Mouse (Mus musculus) limb, embryonic 14.5 days (tissue): ENCODE data around the gene Cep95. TPM values are rescaled to one million over a fixed set of nuclear protein-coding genes. Genes with fewer than 3 reads are reported as not detected.

ENCODE experiments used
- ATAC-seq: fragments of 200-750 bp; cut with Nextera tagmentation; 2 replicates; pipeline ENCODE4 v1.8.0; 2017; ENCODE audit warnings: low read depth, moderate number of reproducible peaks, moderate TSS enrichment; ENCODE audit not compliant: low FRiP score
- DNase-seq: peaks from one replicate; pipeline ENCODE4 v3.0.0-alpha.2; 2015; ENCODE audit warnings: low spot score
- H3K27ac ChIP-seq: fragments of 300-500 bp; sonication (generic); replicated peaks from 2 replicates; pipeline ENCODE4 v1.5.1; 2014; ENCODE audit warnings: low read depth, mild to moderate bottlenecking, low read length, moderate library complexity, mixed read lengths
- H3K27me3 ChIP-seq: fragments of 300-500 bp; sonication (generic); 2 replicates; pipeline ENCODE4 v1.6.1; 2014; ENCODE audit warnings: low read length, mixed read lengths; ENCODE audit not compliant: control insufficient read depth, insufficient read depth
- H3K36me3 ChIP-seq: fragments of 300-500 bp; sonication (generic); 2 replicates; pipeline ENCODE4 v1.6.1; 2014; ENCODE audit warnings: mild to moderate bottlenecking, low read length, moderate library complexity, mixed read lengths; ENCODE audit not compliant: control insufficient read depth, insufficient read depth
- H3K4me1 ChIP-seq: fragments of 300-500 bp; sonication (generic); 2 replicates; pipeline ENCODE4 v1.6.1; 2014; ENCODE audit warnings: antibody characterized with exemption, low read length, mixed read lengths; ENCODE audit not compliant: control insufficient read depth, insufficient read depth
- H3K4me2 ChIP-seq: fragments of 300-500 bp; sonication (generic); replicated peaks from 2 replicates; pipeline ENCODE4 v1.6.1; 2014; ENCODE audit warnings: low read depth, mild to moderate bottlenecking, low read length, moderate library complexity; ENCODE audit not compliant: severe bottlenecking
- H3K4me3 ChIP-seq: fragments of 300-500 bp; sonication (generic); replicated peaks from 2 replicates; pipeline ENCODE4 v1.5.1; 2014; ENCODE audit warnings: low read length
- H3K9ac ChIP-seq: fragments of 300-500 bp; sonication (generic); 2 replicates; pipeline ENCODE4 v1.6.1; 2014; ENCODE audit warnings: mild to moderate bottlenecking, low read depth, low read length, moderate library complexity; ENCODE audit not compliant: severe bottlenecking
- H3K9me3 ChIP-seq: fragments of 300-500 bp; sonication (generic); 2 replicates; pipeline ENCODE4 v1.6.1; 2016; ENCODE audit warnings: low read length; ENCODE audit not compliant: control insufficient read depth
- POLR2A ChIP-seq: fragments of 200-500 bp; IDR thresholded peaks from 2 replicates; pipeline ENCODE4 v1.8.0; 2012; ENCODE audit warnings: inconsistent platforms, mild to moderate bottlenecking, moderate library complexity, borderline replicate concordance; ENCODE audit not compliant: insufficient read depth, insufficient read length; ENCODE audit errors: extremely low read depth
- WGBS: fragments of 180-500 bp; shearing (Covaris S2); extraction: QIAGEN DNeasy Blood & Tissue Kit; methylation state at CpG from one replicate; pipeline ENCODE4 v1.1.7; 2014; 5-methylcytosine and 5-hydroxymethylcytosine counted together
- polyA plus RNA-seq, 2 experiments: library from polyadenylated mRNA; depleted of rRNA in 1 of 2; stranded (reverse) in 1 of 2; unstranded in 1 of 2; fragments of >200 nt; fragmentation: Nextera tagmentation in 1 of 2; extraction: Ambion mirVana in 1 of 2; gene quantifications; 2 replicates each; pipeline versions ENCODE4 v1.2.1 to v1.2.3; 2012 to 2014

Gene Cep95
- polyA plus RNA-seq, 2 experiments: 16.1 to 32.6 TPM

GRCm38 (mm10) chr11:106782841-106783764 lies 5.9 kb upstream of the Cep95 start:
- DNase-seq: no peak
- no peak overlapping the region for H3K27ac ChIP-seq
- ATAC-seq: no peak
- no peaks in the 10 kb centered on the region for H3K27me3 ChIP-seq
- 77% methylated on average over 9 of the region's 9 CpGs for WGBS
- H3K36me3 ChIP-seq: peaks cover 73% of the 10 kb centered on the region
- no peak overlapping the region for H3K4me2 ChIP-seq
- no peak for TF ChIP-seq POLR2A
- H3K4me3 ChIP-seq: no peak overlapping the region
- no peak overlapping the region for H3K9ac ChIP-seq
- H3K4me1 ChIP-seq: peaks cover 13% of the 10 kb centered on the region
- H3K9me3 ChIP-seq: no peaks in the 10 kb centered on the region

- WGBS: 85% methylated on average over 2 of the region's 2 CpGs
- no peak for DNase-seq
- ATAC-seq: no peak
- Histone ChIP-seq H3K9me3 (no peaks in the 10 kb centered on the region), H3K4me2 (no peak overlapping the region), H3K4me1 (peaks cover 13% of the 10 kb centered on the region), H3K27ac (no peak overlapping the region), H3K4me3 (no peak overlapping the region), H3K9ac (no peak overlapping the region), H3K27me3 (no peaks in the 10 kb centered on the region), H3K36me3 (peaks cover 73% of the 10 kb centered on the region)
- TF ChIP-seq POLR2A: no peak
These were observed 4.6 kb upstream of the Cep95 start for GRCm38 (mm10) chr11:106784476-106784875.

DNA sequence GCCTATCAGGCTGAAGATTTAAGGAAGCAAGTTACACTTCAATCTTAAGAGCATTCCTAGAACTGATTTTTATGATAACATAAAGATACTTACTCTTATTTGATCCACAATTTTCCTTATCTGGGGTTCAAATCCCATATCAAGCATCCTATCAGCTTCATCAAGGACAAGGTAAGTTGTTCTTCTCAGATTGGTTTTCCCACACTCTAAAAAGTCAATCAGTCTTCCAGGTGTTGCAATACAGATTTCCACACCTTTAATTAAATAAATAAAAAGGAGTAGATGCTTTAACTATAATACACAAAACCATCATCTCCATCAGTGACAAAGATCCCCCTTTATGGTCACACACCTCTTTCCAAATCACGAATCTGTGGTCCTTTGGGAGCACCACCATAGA lies 4.0 kb upstream of the Cep95 start:
- WGBS: 76% methylated on average over 1 of the region's 1 CpGs
- no peak overlapping the region for H3K27ac ChIP-seq
- H3K27me3 ChIP-seq: no peaks in the 10 kb centered on the region
- no peak for DNase-seq
- no peak overlapping the region for H3K9ac ChIP-seq
- ATAC-seq: no peak
- H3K4me3 ChIP-seq: peak overlapping the region; percentile 95; the same call in 1 of the 2 replicates
- no peaks in the 10 kb centered on the region for H3K9me3 ChIP-seq
- H3K36me3 ChIP-seq: peaks cover 68% of the 10 kb centered on the region
- no peak overlapping the region for H3K4me2 ChIP-seq
- no peak for TF ChIP-seq POLR2A
- H3K4me1 ChIP-seq: peaks cover 13% of the 10 kb centered on the region

- peak overlapping the region; percentile 58 for H3K4me2 ChIP-seq
- peak overlapping the region; percentile 95 for H3K4me3 ChIP-seq
- H3K9me3 ChIP-seq: no peaks in the 10 kb centered on the region
- H3K27me3 ChIP-seq: no peaks in the 10 kb centered on the region
- DNase-seq (peak; percentile 93), ATAC-seq (peak; percentile 34; the same call in 1 of the 2 replicates)
- H3K36me3 ChIP-seq: peaks cover 49% of the 10 kb centered on the region
- H3K27ac ChIP-seq: peak overlapping the region; percentile 99
- H3K9ac ChIP-seq: peak overlapping the region; percentile 99
- TF ChIP-seq POLR2A: no peak
- H3K4me1 ChIP-seq: peaks cover 13% of the 10 kb centered on the region
- under 1% methylated on average over 64 of the region's 65 CpGs for WGBS
These were observed 1.7 kb upstream of the Cep95 start for GRCm38 (mm10) chr11:106787131-106788025.

GRCm38 (mm10) chr11:106788026-106788774 lies 852 bp upstream of the Cep95 start:
- ATAC-seq (peak; percentile 81), DNase-seq (peak; percentile 97)
- Histone ChIP-seq H3K9ac (peak overlapping the region; percentile 99), H3K4me3 (peak overlapping the region; percentile 95), H3K27me3 (no peaks in the 10 kb centered on the region), H3K36me3 (peaks cover 49% of the 10 kb centered on the region), H3K27ac (peak overlapping the region; percentile 99), H3K9me3 (no peaks in the 10 kb centered on the region), H3K4me1 (peaks cover 13% of the 10 kb centered on the region), H3K4me2 (peak overlapping the region; percentile 59)
- WGBS: 2% methylated on average over 56 of the region's 79 CpGs
- TF ChIP-seq POLR2A: peak; percentile 99
